In genomic region chr17:56768941-56769340, GRCm38 (mm10) we compare ENCODE assay signal across 18 mouse cellular contexts. TPM values are rescaled to one million over a fixed set of nuclear protein-coding genes. Genes with fewer than 3 reads are reported as not detected.
"Had no signal": no experiment of that assay in that cellular context is flagged by ENCODE, and none has a peak within 500 bp of the region (broad histone marks: within the 10 kb centered on the region; RNA-seq: fewer than 3 reads in every experiment).

No protein-coding gene starts in this region.

- DNase-seq: retina, postnatal 1 day; right cerebral cortex, adult 18-20 months; right cerebral cortex, postnatal 14 days; right cerebral cortex, postnatal 25 days; right cerebral cortex, postnatal 4 days; spleen, adult 18-20 months; thymus, adult 18-20 months; thymus, adult 2 months; thymus, postnatal 14 days; thymus, postnatal 25 days; thymus, postnatal 36 days; thymus, postnatal 4 days had no signal

- H3K27ac ChIP-seq: neural tube, embryonic 12.5 days; neural tube, embryonic 13.5 days; neural tube, embryonic 15.5 days; stomach, embryonic 15.5 days; stomach, postnatal 0 days had no signal

- H3K4me3 ChIP-seq: neural tube, embryonic 12.5 days; neural tube, embryonic 13.5 days; neural tube, embryonic 15.5 days; stomach, embryonic 15.5 days had no signal

- H3K9me3 ChIP-seq: neural tube, embryonic 12.5 days; neural tube, embryonic 13.5 days; neural tube, embryonic 15.5 days; stomach, embryonic 15.5 days had no signal

- H3K27me3 ChIP-seq: neural tube, embryonic 12.5 days; neural tube, embryonic 13.5 days; neural tube, embryonic 15.5 days; stomach, embryonic 15.5 days had no signal

RNA-seq across cellular contexts. Expression of gene Nrtn, which starts 11.6 kb away (rescaled TPM):
- total RNA-seq: neutrophil, adult 5-6 weeks had no signal
